Mouse (Mus musculus): ENCODE data around the gene Ccdc85a.

The Ccdc85a gene

GRCm38 (mm10) chr11:28583911-28584434, at the start of gene Ccdc85a:
Gene Ccdc85a (minus strand): TSS chr11:28584324.
- DNase-seq, result peak in 1 of 2 experiments; percentile 4

GRCm38 (mm10) chr11:28633571-28634125, 49.5 kb upstream of the Ccdc85a start:
- DNase-seq, result no peak

GRCm38 (mm10) chr11:28633093-28633492, 49.0 kb upstream of the Ccdc85a start:
- DNase-seq, result no peak

- no peak for DNase-seq
Observed at GRCm38 (mm10) chr11:28630771-28631170, 46.6 kb upstream of the Ccdc85a start.

DNA sequence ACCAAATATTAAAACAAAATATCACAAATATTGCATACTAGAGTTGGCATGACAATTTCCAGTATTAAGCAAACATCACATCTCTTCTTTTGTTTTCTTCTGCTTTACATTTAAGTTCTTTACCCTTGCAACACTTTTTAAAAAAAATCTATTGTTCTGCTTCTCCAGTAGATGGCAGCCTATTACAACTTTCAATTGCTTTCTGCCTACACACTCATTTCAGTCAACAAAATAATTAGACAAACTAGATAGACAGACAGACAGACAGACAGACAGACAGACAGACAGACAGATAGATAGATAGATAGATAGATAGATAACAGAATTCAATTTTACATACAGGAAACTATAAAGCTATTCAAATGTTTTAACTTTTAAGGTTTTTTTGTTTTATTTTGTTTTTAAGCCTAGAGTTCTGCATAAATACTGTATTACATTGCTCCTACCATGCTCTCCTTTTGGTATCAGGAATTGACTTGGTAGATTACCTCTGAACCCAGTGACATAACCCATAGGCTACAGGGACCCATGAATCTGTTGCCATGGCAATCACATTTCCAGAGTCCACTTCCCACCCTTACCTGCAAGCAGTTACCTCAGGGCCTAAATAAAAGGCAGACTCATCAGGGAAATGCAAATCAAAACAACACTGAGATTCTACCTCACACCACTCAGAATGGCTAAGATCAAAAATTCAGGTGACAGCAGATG, 26.8 kb upstream of the Ccdc85a start:
- no peak for DNase-seq

- DNase-seq, result no peak
Observed at GRCm38 (mm10) chr11:28583138-28583910, 800 bp downstream of the Ccdc85a start.

DNA sequence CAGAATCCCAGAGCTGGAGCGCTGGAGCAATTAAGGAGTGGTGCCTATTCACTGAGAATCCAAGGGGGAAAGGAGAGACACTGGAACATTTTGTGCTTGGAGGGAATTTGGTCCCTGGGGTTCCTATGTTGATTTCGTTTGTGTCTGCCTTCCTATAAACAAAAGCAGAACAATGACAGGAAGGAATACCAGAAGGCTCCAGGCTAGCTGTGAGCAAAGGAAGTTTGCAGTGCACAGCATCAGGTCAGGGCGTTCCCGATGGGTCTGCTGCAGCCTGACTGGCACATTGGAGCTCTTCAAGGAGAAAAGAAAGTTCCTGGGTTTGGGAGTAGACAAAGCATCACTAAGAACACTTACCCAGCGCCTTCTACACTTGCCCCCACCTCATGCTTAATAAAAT, 1.9 kb downstream of the Ccdc85a start:
- no peak for DNase-seq

DNA sequence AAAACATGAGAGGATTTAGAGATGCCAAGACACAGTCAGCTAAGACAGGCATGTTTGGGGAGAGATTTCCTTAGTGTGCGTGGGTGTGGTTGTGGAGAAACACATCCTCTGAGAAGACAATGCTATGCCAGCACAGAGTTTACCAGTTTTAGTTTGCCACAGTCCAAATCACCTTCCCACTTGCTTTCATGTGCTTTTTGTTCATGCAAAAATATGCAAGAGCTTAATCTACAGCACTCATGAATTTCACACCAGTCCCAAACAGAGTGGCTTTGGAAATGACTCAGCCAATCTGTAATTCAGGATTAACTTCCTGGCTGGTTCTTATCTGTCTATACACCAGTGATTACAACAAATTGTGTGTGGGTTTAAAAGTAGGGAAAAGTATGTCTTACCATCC, 11.7 kb downstream of the Ccdc85a start:
- DNase-seq, result no peak

DNA sequence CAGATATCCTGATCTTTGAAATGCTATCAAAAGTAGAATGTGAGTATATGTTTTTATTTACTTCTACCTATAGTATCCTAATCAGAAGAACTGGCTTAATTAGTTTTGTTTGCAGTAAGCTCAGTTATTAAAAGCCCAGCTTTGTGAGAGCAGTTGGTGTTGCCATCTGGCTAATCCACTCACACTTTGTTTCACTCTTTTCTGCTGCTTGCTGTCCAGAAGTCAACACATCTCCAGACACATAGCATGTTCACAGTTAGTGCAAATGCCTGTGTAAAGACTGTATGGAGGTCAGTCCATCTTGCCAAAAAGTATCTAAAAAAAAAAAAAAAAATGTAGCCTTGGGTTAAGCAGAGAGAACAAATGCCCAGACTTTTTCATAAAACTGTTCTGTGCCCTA, 27.7 kb downstream of the Ccdc85a start:
- DNase-seq, result no peak

- DNase-seq, result no peak
Observed at GRCm38 (mm10) chr11:28543429-28543828, 40.7 kb downstream of the Ccdc85a start.

GRCm38 (mm10) chr11:28541307-28541706, 42.8 kb downstream of the Ccdc85a start:
- DNase-seq, result no peak

- DNase-seq, result no peak
Observed at GRCm38 (mm10) chr11:28533286-28533685, 50.8 kb downstream of the Ccdc85a start.

DNA sequence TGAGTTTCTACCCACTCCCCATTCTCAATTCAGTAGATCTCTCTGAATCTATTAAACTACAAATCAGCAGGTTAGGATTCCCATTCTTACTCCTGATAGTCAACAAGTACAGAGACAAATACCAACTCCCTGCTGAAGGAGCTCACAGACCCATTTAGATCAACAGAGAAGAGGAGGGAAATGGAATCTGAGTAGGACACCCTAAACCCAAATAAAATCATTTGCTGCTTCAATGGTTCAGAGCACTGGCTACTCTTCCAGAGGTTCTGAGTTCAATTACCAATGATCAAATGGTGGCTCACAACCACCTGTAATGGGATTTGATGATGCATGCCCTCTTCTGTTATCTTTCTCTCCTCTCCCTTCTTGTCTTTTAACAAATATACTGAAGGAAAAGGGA, 82.9 kb downstream of the Ccdc85a start:
- DNase-seq, result no peak

DNA sequence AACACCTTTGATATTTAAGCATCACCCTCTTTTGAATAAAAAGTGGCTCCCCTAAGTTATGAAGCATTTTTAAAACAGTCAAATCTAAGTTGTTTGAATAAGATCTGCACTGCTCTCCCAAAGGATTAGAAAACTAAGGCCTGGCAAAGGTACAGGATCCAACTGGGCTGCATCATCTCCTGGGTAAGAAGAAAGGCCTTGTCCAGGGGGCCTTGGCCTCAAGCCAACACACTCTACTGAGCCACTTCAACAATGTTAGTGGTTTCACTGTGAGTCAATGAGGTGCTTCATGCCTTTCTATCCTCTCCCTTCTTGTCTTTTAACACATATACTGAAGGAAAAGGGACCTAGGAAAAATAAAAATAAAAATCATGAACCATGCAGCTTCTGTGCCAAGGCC, 87.1 kb downstream of the Ccdc85a start:
- DNase-seq, result no peak

DNA sequence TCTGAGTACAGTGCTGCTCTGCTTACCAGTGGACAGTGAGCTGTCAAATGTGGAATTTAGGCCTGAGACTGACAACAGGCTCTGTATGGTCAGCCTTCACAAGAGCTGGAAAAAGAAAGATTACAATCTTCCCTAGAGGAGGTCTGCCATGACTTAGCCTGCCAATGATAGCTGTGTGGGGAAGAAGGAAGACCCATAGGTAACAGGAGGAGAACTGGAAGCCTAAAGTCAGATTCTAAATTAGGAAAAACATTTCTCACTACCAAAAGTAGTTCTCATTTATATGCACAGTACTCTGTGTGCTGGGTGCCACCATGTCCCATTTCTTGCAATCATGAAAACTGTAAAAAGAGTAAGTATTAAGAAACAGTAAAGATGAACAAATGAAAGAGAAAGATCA, 90.8 kb downstream of the Ccdc85a start:
- no peak for DNase-seq

DNA sequence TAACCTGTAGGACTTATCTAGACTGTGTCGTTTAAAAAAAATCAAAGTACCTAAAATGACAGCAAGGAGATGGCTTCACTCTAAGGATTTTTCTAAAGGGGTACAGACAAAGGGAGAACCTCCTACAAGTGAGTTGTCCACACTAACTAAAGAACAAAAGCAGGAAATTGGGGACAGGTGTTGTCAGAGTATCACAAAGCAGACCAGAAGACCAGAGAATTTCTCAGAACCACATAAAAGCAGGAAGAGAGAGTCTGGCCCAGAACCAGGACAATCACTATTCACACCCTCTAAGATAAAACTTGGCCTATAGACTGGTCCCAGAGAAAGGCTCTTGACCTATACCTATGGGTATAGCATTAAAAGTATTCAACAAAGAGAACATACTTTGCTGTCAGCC, 92.8 kb downstream of the Ccdc85a start:
- DNase-seq, result no peak

- no peak for DNase-seq
Observed at GRCm38 (mm10) chr11:28484083-28484729, 99.9 kb downstream of the Ccdc85a start.

- DNase-seq, result no peak
Observed at GRCm38 (mm10) chr11:28477088-28477487, 107.0 kb downstream of the Ccdc85a start.

GRCm38 (mm10) chr11:28465726-28466125, 118.4 kb downstream of the Ccdc85a start:
- DNase-seq, result no peak

GRCm38 (mm10) chr11:28464926-28465325, 119.2 kb downstream of the Ccdc85a start:
- DNase-seq, result no peak

DNA sequence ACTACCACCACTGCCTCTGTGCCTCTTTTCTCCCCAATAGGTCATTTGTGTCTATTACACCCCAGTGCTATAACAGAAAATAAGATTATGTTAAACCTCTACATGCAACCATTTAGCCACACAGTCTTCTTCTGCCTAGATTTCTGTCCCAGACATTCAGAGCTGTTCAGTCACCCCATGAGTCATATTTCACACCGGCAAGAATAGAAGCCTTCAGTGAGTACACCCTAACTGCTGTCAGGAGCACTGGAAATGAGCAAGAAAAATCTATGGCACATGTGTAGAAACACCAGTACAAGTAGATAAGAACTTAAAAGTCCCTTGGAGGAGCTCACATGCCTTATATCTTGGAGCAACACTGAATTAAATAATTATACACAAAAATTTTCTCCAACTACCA, 125.0 kb downstream of the Ccdc85a start:
- DNase-seq, result no peak

DNA sequence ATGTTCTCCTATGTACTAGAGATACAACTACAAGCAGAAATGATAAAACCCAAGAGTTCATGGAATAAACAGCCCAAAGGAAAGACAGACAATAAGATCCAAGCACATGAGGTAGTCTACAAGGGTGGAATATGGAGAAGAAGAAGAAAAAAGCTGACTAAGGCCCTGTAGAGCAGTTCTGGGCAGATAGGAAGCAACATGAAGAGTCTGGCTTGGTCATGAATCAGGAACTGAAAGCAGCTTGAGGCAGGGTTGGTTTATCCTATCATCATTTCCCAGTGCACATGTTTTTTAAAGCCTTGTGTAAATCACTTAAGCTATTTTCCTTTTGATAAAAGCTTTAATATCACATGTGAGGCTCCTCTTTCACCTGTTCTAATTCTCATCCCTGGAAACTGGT, 144.2 kb downstream of the Ccdc85a start:
- DNase-seq, result no peak

All from thymus, postnatal 36 days (tissue).